Mouse (Mus musculus): ENCODE measurements around the gene Ms4a14.
"Not testable (repeated sequence)": the region's sequence is repeated elsewhere in the genome, so short reads cannot be mapped to it uniquely, and the experiment has no call there.

The Ms4a14 gene

DNA sequence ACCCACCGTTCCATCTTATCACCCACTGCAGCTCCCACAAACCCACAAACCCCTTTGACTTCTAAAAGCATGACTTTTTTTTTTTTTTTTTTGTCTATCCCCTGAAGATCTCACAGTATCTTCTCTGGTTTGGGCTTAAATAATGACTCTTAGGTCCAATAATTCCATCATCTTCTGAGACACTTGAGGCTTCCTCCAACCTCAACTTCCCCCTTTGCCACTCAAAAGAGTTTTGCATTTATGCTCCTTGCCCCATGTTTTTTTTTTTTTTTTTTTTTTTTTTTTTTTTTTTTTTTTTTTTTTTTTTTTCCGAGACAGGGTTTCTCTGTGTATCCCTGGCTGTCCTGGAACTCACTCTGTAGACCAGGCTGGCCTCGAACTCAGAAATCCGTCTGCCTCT lies 51.3 kb downstream of the Ms4a14 start:
- not testable (repeated sequence) for DNase-seq

DNA sequence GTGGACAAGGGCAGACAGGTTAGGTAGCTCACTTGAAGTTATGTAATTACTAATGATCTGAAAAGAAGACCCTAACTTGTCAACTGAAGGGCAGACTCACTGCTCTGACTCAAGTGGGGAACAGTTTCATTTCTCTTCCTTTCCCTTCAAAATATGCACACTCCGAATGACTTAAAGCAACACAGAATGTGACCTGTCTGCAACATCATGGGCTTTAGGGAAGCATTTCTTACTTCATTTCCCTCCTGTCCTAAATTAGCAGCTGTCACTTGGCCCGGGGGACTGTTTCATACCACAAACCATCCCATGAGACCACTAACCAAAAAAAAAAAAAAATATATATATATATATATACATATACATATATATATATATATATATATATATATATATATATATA lies 52.7 kb downstream of the Ms4a14 start:
- no peak for DNase-seq

All from lung, adult 18-20 months (tissue).